ENCODE assay signal across 9 mouse cellular contexts in the genomic region with DNA sequence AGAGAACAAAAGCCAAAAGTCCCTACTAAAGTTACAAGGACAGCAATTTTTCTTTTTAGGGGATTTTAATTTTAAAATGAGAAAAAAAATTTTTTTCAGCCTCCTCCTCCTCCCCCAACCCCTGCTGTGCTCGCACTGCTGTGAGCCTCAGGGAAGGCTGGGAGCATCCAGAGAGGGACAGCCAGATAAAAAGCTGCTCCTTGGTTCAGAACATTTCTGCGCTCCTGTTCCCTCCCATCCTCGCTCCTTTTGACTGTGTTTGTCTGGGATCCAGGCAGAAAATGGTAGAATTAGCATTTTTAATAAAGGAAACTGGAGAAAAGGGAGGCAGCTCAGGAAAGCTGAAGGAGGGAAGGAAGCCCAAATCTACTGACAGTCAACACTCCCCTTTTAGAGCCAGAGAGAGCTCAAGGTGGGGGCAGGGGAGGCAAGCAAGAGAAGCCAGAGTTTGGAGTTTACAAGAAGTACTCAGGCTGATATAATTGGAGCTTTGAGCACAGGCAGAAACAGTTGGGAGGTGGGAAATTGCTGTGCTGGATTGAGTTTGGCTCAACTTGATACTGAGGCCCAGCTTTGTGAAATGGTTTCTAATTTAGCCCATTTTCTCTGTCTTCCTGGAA.
DNase-seq lines count a peak whose midpoint lies in the region; ATAC-seq lines count a peak whose summit lies in the region.
"Had no signal": no experiment of that assay in that cellular context is flagged by ENCODE, and none has a peak within 500 bp of the region (broad histone marks: within the 10 kb centered on the region; RNA-seq: fewer than 3 reads in every experiment).

No protein-coding gene starts in this region.

- peak; percentile 33 to 60 for DNase-seq in frontal cortex, postnatal 25 days (ENCODE audit: low spot score in 2 of 2)
- peak; percentile 55 for DNase-seq in left cerebral cortex, adult 11 months (ENCODE audit: low spot score)
- peak; percentile 62 to 73 for DNase-seq in right cerebral cortex, adult 2 months (ENCODE audit: low spot score in 2 of 2)
- no peak for DNase-seq in natural killer cell, adult 2 months (ENCODE audit: low spot score in 2 of 2)
- no peak for DNase-seq in gastrocnemius, postnatal 4 days (ENCODE audit: low spot score in 2 of 2)
- no peak for DNase-seq in thymus, adult 18-20 months
- DNase-seq in adrenal gland, adult (ENCODE audit: inconsistent age in 2 of 2, low spot score in 1 of 2): no peak

- H3K36me3 ChIP-seq in embryonic facial prominence, embryonic 13.5 days: no peaks in the 10 kb centered on the region
- H3K36me3 ChIP-seq: heart, embryonic 13.5 days had no signal

- H3K27ac ChIP-seq in embryonic facial prominence, embryonic 13.5 days: peak overlapping the region; percentile 16; the same call in 1 of the 2 replicates
- H3K27ac ChIP-seq: heart, embryonic 13.5 days had no signal

- H3K27me3 ChIP-seq in embryonic facial prominence, embryonic 13.5 days: no peaks in the 10 kb centered on the region
- H3K27me3 ChIP-seq: heart, embryonic 13.5 days had no signal

- H3K9ac ChIP-seq in embryonic facial prominence, embryonic 13.5 days: no peak overlapping the region
- H3K9ac ChIP-seq: heart, embryonic 13.5 days had no signal

- H3K4me2 ChIP-seq in embryonic facial prominence, embryonic 13.5 days: no peak overlapping the region
- H3K4me2 ChIP-seq: heart, embryonic 13.5 days had no signal

- ATAC-seq in embryonic facial prominence, embryonic 13.5 days (ENCODE audit: insufficient number of reproducible peaks, insufficient read depth, low FRiP score, low TSS enrichment, low read depth): no peak

- WGBS in embryonic facial prominence, embryonic 13.5 days: 22% methylated on average over 3 of the region's 3 CpGs

- H3K4me3 ChIP-seq in embryonic facial prominence, embryonic 13.5 days: no peak overlapping the region
- H3K4me3 ChIP-seq: heart, embryonic 13.5 days had no signal

- H3K9me3 ChIP-seq in embryonic facial prominence, embryonic 13.5 days: no peaks in the 10 kb centered on the region
- H3K9me3 ChIP-seq: heart, embryonic 13.5 days had no signal

- H3K4me1 ChIP-seq in embryonic facial prominence, embryonic 13.5 days: peaks cover 12% of the 10 kb centered on the region; the same call in 1 of the 2 replicates

Comparison
In these comparisons a context has a peak if more than half of its experiments do, and no peak if none do; other contexts are left out.
1. DNase-seq: peak in frontal cortex, postnatal 25 days (2 of 2), left cerebral cortex, adult 11 months (single experiment) and right cerebral cortex, adult 2 months (2 of 2); none in natural killer cell, adult 2 months (0 of 2), gastrocnemius, postnatal 4 days (0 of 2), thymus, adult 18-20 months (0 of 2) and adrenal gland, adult (0 of 2).